ENCODE assay signal across 8 mouse cellular contexts in the genomic region with DNA sequence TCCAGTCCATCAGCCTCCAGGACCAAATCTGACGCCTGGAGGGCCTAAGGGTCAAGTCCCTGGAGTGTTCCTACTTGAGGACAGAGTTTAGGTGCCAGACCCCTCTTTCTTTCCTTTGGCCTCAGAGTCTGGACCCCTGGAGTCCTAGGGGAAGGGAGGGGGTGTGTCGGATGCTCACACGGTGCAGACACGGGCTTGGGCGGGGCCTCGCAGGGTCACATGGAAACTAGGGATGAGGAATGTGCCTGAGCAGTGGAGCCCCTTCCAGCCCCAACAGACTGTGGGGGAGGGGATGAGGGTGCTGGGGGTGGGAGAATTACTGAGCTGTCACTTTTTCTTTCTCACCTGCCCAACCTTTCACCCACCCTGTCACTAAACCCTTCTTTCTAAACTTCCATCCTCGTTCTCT. TPM values are rescaled to one million over a fixed set of nuclear protein-coding genes. Genes with fewer than 3 reads are reported as not detected.
A peak's percentile ranks its signal among the peaks of the same experiment; 100 is the strongest.
DNase-seq lines count a peak whose midpoint lies in the region; ATAC-seq lines count a peak whose summit lies in the region.

No protein-coding gene starts in this region.

- H3K9me3 ChIP-seq in embryonic facial prominence, embryonic 11.5 days (replicated peaks; ENCODE audit: control insufficient read depth, low read length), result no peaks in the 10 kb centered on the region
- H3K9me3 ChIP-seq in heart, embryonic 12.5 days (replicated peaks), result no peaks in the 10 kb centered on the region
- H3K9me3 ChIP-seq in kidney, embryonic 16.5 days (ENCODE audit: low read length), result no peaks in the 10 kb centered on the region
- no peaks in the 10 kb centered on the region for H3K9me3 ChIP-seq in liver, embryonic 11.5 days (ENCODE audit: control insufficient read depth, low read length)
- no peaks in the 10 kb centered on the region for H3K9me3 ChIP-seq in neural tube, embryonic 11.5 days (ENCODE audit: control insufficient read depth, low read length)

- no peaks in the 10 kb centered on the region; the same call in 1 of the 2 replicates for H3K27me3 ChIP-seq in embryonic facial prominence, embryonic 11.5 days (ENCODE audit: control insufficient read depth, insufficient read depth, low read length)
- peaks cover 6% of the 10 kb centered on the region; the same call in 1 of the 2 replicates for H3K27me3 ChIP-seq in heart, embryonic 12.5 days (replicated peaks)
- H3K27me3 ChIP-seq in kidney, embryonic 16.5 days (ENCODE audit: insufficient read depth, low read length), result no peaks in the 10 kb centered on the region
- peaks cover 9% of the 10 kb centered on the region for H3K27me3 ChIP-seq in liver, embryonic 11.5 days (replicated peaks; ENCODE audit: control insufficient read depth, insufficient read depth, low read length)
- H3K27me3 ChIP-seq in neural tube, embryonic 11.5 days (ENCODE audit: control insufficient read depth, insufficient read depth, low read length), result no peaks in the 10 kb centered on the region

- no peak for ATAC-seq in embryonic facial prominence, embryonic 11.5 days (replicated peaks; ENCODE audit: insufficient number of reproducible peaks, low FRiP score, low TSS enrichment, low read depth)
- ATAC-seq in heart, embryonic 12.5 days (ENCODE audit: insufficient number of reproducible peaks, low FRiP score), result no peak
- peak; percentile 10; the same call in 1 of the 2 replicates for ATAC-seq in kidney, embryonic 16.5 days (ENCODE audit: low FRiP score, low TSS enrichment)
- ATAC-seq in liver, embryonic 11.5 days (replicated peaks; ENCODE audit: low FRiP score), result no peak
- no peak for ATAC-seq in neural tube, embryonic 11.5 days (ENCODE audit: insufficient read depth, low FRiP score, low TSS enrichment)

- no peaks in the 10 kb centered on the region for H3K36me3 ChIP-seq in embryonic facial prominence, embryonic 11.5 days (replicated peaks; ENCODE audit: control insufficient read depth, insufficient read depth, low read depth, low read length)
- peaks cover 14% of the 10 kb centered on the region for H3K36me3 ChIP-seq in heart, embryonic 12.5 days
- H3K36me3 ChIP-seq in kidney, embryonic 16.5 days (ENCODE audit: insufficient read depth, low read length), result peaks cover 8% of the 10 kb centered on the region
- H3K36me3 ChIP-seq in liver, embryonic 11.5 days (ENCODE audit: control insufficient read depth, insufficient read depth, low read length), result peaks cover 3% of the 10 kb centered on the region; the same call in 1 of the 2 replicates
- peaks cover 2% of the 10 kb centered on the region; the same call in 1 of the 2 replicates for H3K36me3 ChIP-seq in neural tube, embryonic 11.5 days (ENCODE audit: control insufficient read depth, insufficient read depth, low read length)

- WGBS in embryonic facial prominence, embryonic 11.5 days, result 0% methylated on average over 7 of the region's 7 CpGs
- 1% methylated on average over 7 of the region's 7 CpGs for WGBS in heart, embryonic 12.5 days
- 2% methylated on average over 7 of the region's 7 CpGs for WGBS in kidney, embryonic 16.5 days
- 2% methylated on average over 7 of the region's 7 CpGs for WGBS in liver, embryonic 11.5 days
- 0% methylated on average over 7 of the region's 7 CpGs for WGBS in neural tube, embryonic 11.5 days

- H3K27ac ChIP-seq in embryonic facial prominence, embryonic 11.5 days (replicated peaks; ENCODE audit: low read depth, low read length), result no peak overlapping the region
- H3K27ac ChIP-seq in heart, embryonic 12.5 days (ENCODE audit: poor library complexity, severe bottlenecking), result peak overlapping the region; percentile 87
- peak overlapping the region; percentile 94 for H3K27ac ChIP-seq in kidney, embryonic 16.5 days (ENCODE audit: low read length)
- H3K27ac ChIP-seq in liver, embryonic 11.5 days (ENCODE audit: low read depth, low read length), result peak overlapping the region; percentile 82
- no peak overlapping the region for H3K27ac ChIP-seq in neural tube, embryonic 11.5 days (ENCODE audit: low read depth, low read length)

- peak overlapping the region; percentile 64 for H3K9ac ChIP-seq in embryonic facial prominence, embryonic 11.5 days (replicated peaks; ENCODE audit: low read length)
- peak overlapping the region; percentile 91 for H3K9ac ChIP-seq in heart, embryonic 12.5 days
- H3K9ac ChIP-seq in kidney, embryonic 16.5 days (replicated peaks; ENCODE audit: low read length), result peak overlapping the region; percentile 89
- peak overlapping the region; percentile 82 for H3K9ac ChIP-seq in liver, embryonic 11.5 days (ENCODE audit: low read depth, low read length)
- H3K9ac ChIP-seq in neural tube, embryonic 11.5 days (ENCODE audit: low read length), result peak overlapping the region; percentile 62

- H3K4me1 ChIP-seq in embryonic facial prominence, embryonic 11.5 days (ENCODE audit: control insufficient read depth, insufficient read depth, low read length), result peaks cover 15% of the 10 kb centered on the region
- H3K4me1 ChIP-seq in heart, embryonic 12.5 days (replicated peaks), result peaks cover 56% of the 10 kb centered on the region
- peaks cover 53% of the 10 kb centered on the region for H3K4me1 ChIP-seq in kidney, embryonic 16.5 days (ENCODE audit: insufficient read depth, low read length)
- peaks cover 42% of the 10 kb centered on the region for H3K4me1 ChIP-seq in liver, embryonic 11.5 days (replicated peaks; ENCODE audit: control insufficient read depth, insufficient read depth, low read length)
- H3K4me1 ChIP-seq in neural tube, embryonic 11.5 days (ENCODE audit: control insufficient read depth, insufficient read depth, low read length), result peaks cover 52% of the 10 kb centered on the region

- peak overlapping the region; percentile 95 for H3K4me2 ChIP-seq in embryonic facial prominence, embryonic 11.5 days (ENCODE audit: low read depth, low read length)
- H3K4me2 ChIP-seq in heart, embryonic 12.5 days, result peak overlapping the region; percentile 95
- H3K4me2 ChIP-seq in kidney, embryonic 16.5 days (replicated peaks; ENCODE audit: low read depth, low read length), result peak overlapping the region; percentile 94
- peak overlapping the region; percentile 100 for H3K4me2 ChIP-seq in liver, embryonic 11.5 days
- H3K4me2 ChIP-seq in neural tube, embryonic 11.5 days (ENCODE audit: low read depth), result peak overlapping the region; percentile 98

- peak overlapping the region; percentile 56 for H3K4me3 ChIP-seq in embryonic facial prominence, embryonic 11.5 days (ENCODE audit: low read depth, low read length)
- peak overlapping the region; percentile 69 for H3K4me3 ChIP-seq in heart, embryonic 12.5 days
- H3K4me3 ChIP-seq in kidney, embryonic 16.5 days (ENCODE audit: low read length), result peak overlapping the region; percentile 71
- peak overlapping the region; percentile 69 for H3K4me3 ChIP-seq in liver, embryonic 11.5 days (ENCODE audit: low read depth, low read length)
- H3K4me3 ChIP-seq in neural tube, embryonic 11.5 days (ENCODE audit: low read depth, low read length), result peak overlapping the region; percentile 52

- DNase-seq in 416B (ENCODE audit: low read depth) (peak; percentile 79), ZHBTc4 (ENCODE audit: low read depth, low spot score) (peak; percentile 79)
- peak; percentile 72 for DNase-seq in embryonic facial prominence, embryonic 11.5 days (ENCODE audit: low spot score)
- peak; percentile 69 for DNase-seq in liver, embryonic 11.5 days (ENCODE audit: low spot score)
- peak; percentile 68 for DNase-seq in neural tube, embryonic 11.5 days (ENCODE audit: low spot score)
- DNase-seq in thymus, postnatal 36 days, result peak; percentile 55 to 72

RNA-seq across cellular contexts. Expression of a gene that starts 1.0 kb away (rescaled TPM):
- polyA plus RNA-seq in embryonic facial prominence, embryonic 11.5 days (2014; fragmentation: Nextera tagmentation; extraction: Ambion mirVana), result 4.9 and 5.6 TPM in 2 replicates
- polyA plus RNA-seq in heart, embryonic 12.5 days (2016; fragmentation: Nextera tagmentation; extraction: Ambion mirVana), result 4.1 and 5.3 TPM in 2 replicates
- polyA plus RNA-seq in kidney, embryonic 16.5 days (2015; fragmentation: Nextera tagmentation; extraction: Ambion mirVana), result 4.1 and 4.3 TPM in 2 replicates
- polyA plus RNA-seq in liver, embryonic 11.5 days (2014; fragmentation: Nextera tagmentation; extraction: Ambion mirVana), result 1.8 and 1.9 TPM in 2 replicates
- 3.3 and 3.7 TPM in 2 replicates for polyA plus RNA-seq in neural tube, embryonic 11.5 days (2014; fragmentation: Nextera tagmentation; extraction: Ambion mirVana)

RNA-seq across cellular contexts. Expression of a gene that starts 6.2 kb away (rescaled TPM):
- 6.9 and 8.7 TPM in 2 replicates for polyA plus RNA-seq in embryonic facial prominence, embryonic 11.5 days (2014; fragmentation: Nextera tagmentation; extraction: Ambion mirVana)
- 5.4 and 5.8 TPM in 2 replicates for polyA plus RNA-seq in heart, embryonic 12.5 days (2016; fragmentation: Nextera tagmentation; extraction: Ambion mirVana)
- polyA plus RNA-seq in kidney, embryonic 16.5 days (2015; fragmentation: Nextera tagmentation; extraction: Ambion mirVana), result 10.7 and 11.6 TPM in 2 replicates
- 1.0 and 1.2 TPM in 2 replicates for polyA plus RNA-seq in liver, embryonic 11.5 days (2014; fragmentation: Nextera tagmentation; extraction: Ambion mirVana)
- polyA plus RNA-seq in neural tube, embryonic 11.5 days (2014; fragmentation: Nextera tagmentation; extraction: Ambion mirVana), result 11.5 and 12.4 TPM in 2 replicates

RNA-seq across cellular contexts. Expression of a gene that starts 9.4 kb away (rescaled TPM):
- polyA plus RNA-seq in embryonic facial prominence, embryonic 11.5 days (2014; fragmentation: Nextera tagmentation; extraction: Ambion mirVana), result 1,026 and 1,114 TPM in 2 replicates
- 603 and 625 TPM in 2 replicates for polyA plus RNA-seq in heart, embryonic 12.5 days (2016; fragmentation: Nextera tagmentation; extraction: Ambion mirVana)
- 1,042 and 1,047 TPM in 2 replicates for polyA plus RNA-seq in kidney, embryonic 16.5 days (2015; fragmentation: Nextera tagmentation; extraction: Ambion mirVana)
- polyA plus RNA-seq in liver, embryonic 11.5 days (2014; fragmentation: Nextera tagmentation; extraction: Ambion mirVana), result 1,405 and 1,469 TPM in 2 replicates
- 929 and 960 TPM in 2 replicates for polyA plus RNA-seq in neural tube, embryonic 11.5 days (2014; fragmentation: Nextera tagmentation; extraction: Ambion mirVana)

RNA-seq across cellular contexts. Expression of a gene that starts 11.7 kb away (rescaled TPM):
- polyA plus RNA-seq in embryonic facial prominence, embryonic 11.5 days (2014; fragmentation: Nextera tagmentation; extraction: Ambion mirVana), result 0.27 and 0.42 TPM in 2 replicates
- polyA plus RNA-seq in heart, embryonic 12.5 days (2016; fragmentation: Nextera tagmentation; extraction: Ambion mirVana), result 0.18 and 0.49 TPM in 2 replicates
- polyA plus RNA-seq in kidney, embryonic 16.5 days (2015; fragmentation: Nextera tagmentation; extraction: Ambion mirVana), result 0.22 and 0.24 TPM in 2 replicates
- polyA plus RNA-seq in liver, embryonic 11.5 days (2014; fragmentation: Nextera tagmentation; extraction: Ambion mirVana), result 0.30 and 0.33 TPM in 2 replicates
- polyA plus RNA-seq in neural tube, embryonic 11.5 days (2014; fragmentation: Nextera tagmentation; extraction: Ambion mirVana), result 1.7 and 2.1 TPM in 2 replicates

RNA-seq across cellular contexts. Expression of a gene that starts 11.9 kb away (rescaled TPM):
- 14.9 and 17.3 TPM in 2 replicates for polyA plus RNA-seq in embryonic facial prominence, embryonic 11.5 days (2014; fragmentation: Nextera tagmentation; extraction: Ambion mirVana)
- polyA plus RNA-seq in heart, embryonic 12.5 days (2016; fragmentation: Nextera tagmentation; extraction: Ambion mirVana), result 18.5 and 20.0 TPM in 2 replicates
- polyA plus RNA-seq in kidney, embryonic 16.5 days (2015; fragmentation: Nextera tagmentation; extraction: Ambion mirVana), result 36.2 and 36.7 TPM in 2 replicates
- polyA plus RNA-seq in liver, embryonic 11.5 days (2014; fragmentation: Nextera tagmentation; extraction: Ambion mirVana), result 24.2 and 25.6 TPM in 2 replicates
- polyA plus RNA-seq in neural tube, embryonic 11.5 days (2014; fragmentation: Nextera tagmentation; extraction: Ambion mirVana), result 23.7 and 25.3 TPM in 2 replicates

Comparison
In these comparisons a context has a peak if more than half of its experiments do, and no peak if none do; other contexts are left out.
1. H3K27ac ChIP-seq: peak in heart, embryonic 12.5 days (single experiment), kidney, embryonic 16.5 days (single experiment) and liver, embryonic 11.5 days (single experiment); none in embryonic facial prominence, embryonic 11.5 days (single experiment) and neural tube, embryonic 11.5 days (single experiment).
2. Peak in every context shown above with its lines, with median percentiles within 50 percentile points of each other: DNase-seq, H3K4me2 ChIP-seq, H3K4me3 ChIP-seq and H3K9ac ChIP-seq.